Mouse (Mus musculus): ENCODE results near the gene Elmsan1. TPM values are rescaled to one million over a fixed set of nuclear protein-coding genes. Genes with fewer than 3 reads are reported as not detected.
A peak's percentile ranks its signal among the peaks of the same experiment; 100 is the strongest.

Gene Elmsan1
- total RNA-seq, 4 experiments from 2014 or later, result 21.6 to 28.5 (median 26.0) TPM

- peak; percentile 89 to 91 for DNase-seq (ENCODE audit: low spot score in 2 of 2)
Measured at GRCm38 (mm10) chr12:84193642-84194399, 24.9 kb downstream of the Elmsan1 start.

- DNase-seq (ENCODE audit: low spot score in 2 of 2), result peak in 1 of 2 experiments; percentile 41
Measured at GRCm38 (mm10) chr12:84192741-84193641, 25.7 kb downstream of the Elmsan1 start.

- DNase-seq (ENCODE audit: low spot score in 2 of 2), result no peak
Measured at GRCm38 (mm10) chr12:84192280-84192679, 26.4 kb downstream of the Elmsan1 start.

- DNase-seq (ENCODE audit: low spot score in 2 of 2), result no peak
Measured at GRCm38 (mm10) chr12:84191770-84192169, 26.9 kb downstream of the Elmsan1 start.

GRCm38 (mm10) chr12:84191190-84191589 lies 27.5 kb downstream of the Elmsan1 start:
- DNase-seq (ENCODE audit: low spot score in 2 of 2), result no peak

GRCm38 (mm10) chr12:84190151-84190820 lies 28.4 kb downstream of the Elmsan1 start:
- DNase-seq (ENCODE audit: low spot score in 2 of 2), result no peak

- no peak for DNase-seq (ENCODE audit: low spot score in 2 of 2)
Measured at GRCm38 (mm10) chr12:84188881-84189444, 29.7 kb downstream of the Elmsan1 start.

GRCm38 (mm10) chr12:84187752-84188601 lies 30.7 kb downstream of the Elmsan1 start:
- DNase-seq (ENCODE audit: low spot score in 2 of 2), result no peak

GRCm38 (mm10) chr12:84186950-84187349 lies 31.7 kb downstream of the Elmsan1 start:
- no peak for DNase-seq (ENCODE audit: low spot score in 2 of 2)

- no peak for DNase-seq (ENCODE audit: low spot score in 2 of 2)
Measured at GRCm38 (mm10) chr12:84186536-84186935, 32.1 kb downstream of the Elmsan1 start.

- no peak for DNase-seq (ENCODE audit: low spot score in 2 of 2)
Measured at GRCm38 (mm10) chr12:84185547-84185946, 33.1 kb downstream of the Elmsan1 start.

- DNase-seq (ENCODE audit: low spot score in 2 of 2), result no peak
Measured at GRCm38 (mm10) chr12:84184979-84185378, 33.7 kb downstream of the Elmsan1 start.

- DNase-seq (ENCODE audit: low spot score in 2 of 2), result no peak
Measured at GRCm38 (mm10) chr12:84181999-84182398, 36.7 kb downstream of the Elmsan1 start.

- DNase-seq (ENCODE audit: low spot score in 2 of 2), result peak in 1 of 2 experiments; percentile 45
Measured at GRCm38 (mm10) chr12:84180701-84181435, 37.8 kb downstream of the Elmsan1 start.

GRCm38 (mm10) chr12:84180090-84180489 lies 38.6 kb downstream of the Elmsan1 start:
- no peak for DNase-seq (ENCODE audit: low spot score in 2 of 2)

GRCm38 (mm10) chr12:84178652-84179445 lies 39.8 kb downstream of the Elmsan1 start:
- no peak for DNase-seq (ENCODE audit: low spot score in 2 of 2)

GRCm38 (mm10) chr12:84178052-84178451 lies 40.6 kb downstream of the Elmsan1 start:
- no peak for DNase-seq (ENCODE audit: low spot score in 2 of 2)

- no peak for DNase-seq (ENCODE audit: low spot score in 2 of 2)
Measured at GRCm38 (mm10) chr12:84176886-84177765, 41.6 kb downstream of the Elmsan1 start.
